Mouse (Mus musculus): Measurements from ENCODE around the gene Olfr608. TPM values are rescaled to one million over a fixed set of nuclear protein-coding genes. Genes with fewer than 3 reads are reported as not detected.

Olfr608 gene
- polyA plus RNA-seq, 1 experiment from 2014 or later = not detected

Other genes starting within 250 kb of the Olfr608 start
- gene Usp17ld, start 217.4 kb upstream of the Olfr608 start, polyA plus RNA-seq (2014; fragmentation: Nextera tagmentation; extraction: Ambion mirVana) = not detected in 2 replicates
- not detected in 2 replicates for gene Olfr596, start 164.2 kb upstream of the Olfr608 start, polyA plus RNA-seq (2014; fragmentation: Nextera tagmentation; extraction: Ambion mirVana)
- gene Olfr597, start 153.6 kb upstream of the Olfr608 start, polyA plus RNA-seq (2014; fragmentation: Nextera tagmentation; extraction: Ambion mirVana) = not detected in 2 replicates
- not detected in 2 replicates for gene Olfr598, start 146.3 kb upstream of the Olfr608 start, polyA plus RNA-seq (2014; fragmentation: Nextera tagmentation; extraction: Ambion mirVana)
- gene Olfr599, start 134.0 kb upstream of the Olfr608 start, polyA plus RNA-seq (2014; fragmentation: Nextera tagmentation; extraction: Ambion mirVana) = not detected in 2 replicates
- gene Olfr600, start 120.2 kb upstream of the Olfr608 start, polyA plus RNA-seq (2014; fragmentation: Nextera tagmentation; extraction: Ambion mirVana) = not detected in 2 replicates
- gene Olfr601, start 107.2 kb upstream of the Olfr608 start, polyA plus RNA-seq (2014; fragmentation: Nextera tagmentation; extraction: Ambion mirVana) = not detected in 2 replicates
- not detected in 2 replicates for gene Olfr603, start 83.7 kb upstream of the Olfr608 start, polyA plus RNA-seq (2014; fragmentation: Nextera tagmentation; extraction: Ambion mirVana)
- not detected in 2 replicates for gene Usp17lc, start 54.8 kb upstream of the Olfr608 start, polyA plus RNA-seq (2014; fragmentation: Nextera tagmentation; extraction: Ambion mirVana)
- gene Olfr605, start 24.4 kb upstream of the Olfr608 start, polyA plus RNA-seq (2014; fragmentation: Nextera tagmentation; extraction: Ambion mirVana) = not detected in 2 replicates
- gene Olfr606, start 20.8 kb upstream of the Olfr608 start, polyA plus RNA-seq (2014; fragmentation: Nextera tagmentation; extraction: Ambion mirVana) = not detected in 2 replicates
- gene Olfr607, start 5.7 kb upstream of the Olfr608 start, polyA plus RNA-seq (2014; fragmentation: Nextera tagmentation; extraction: Ambion mirVana) = not detected in 2 replicates
- gene Olfr609, start 28.2 kb downstream of the Olfr608 start, polyA plus RNA-seq (2014; fragmentation: Nextera tagmentation; extraction: Ambion mirVana) = not detected in 2 replicates
- gene Olfr610, start 42.2 kb downstream of the Olfr608 start, polyA plus RNA-seq (2014; fragmentation: Nextera tagmentation; extraction: Ambion mirVana) = not detected in 2 replicates
- gene Olfr611, start 51.0 kb downstream of the Olfr608 start, polyA plus RNA-seq (2014; fragmentation: Nextera tagmentation; extraction: Ambion mirVana) = not detected in 2 replicates
- gene Olfr612, start 72.8 kb downstream of the Olfr608 start, polyA plus RNA-seq (2014; fragmentation: Nextera tagmentation; extraction: Ambion mirVana) = not detected in 2 replicates
- gene Olfr613, start 78.2 kb downstream of the Olfr608 start, polyA plus RNA-seq (2014; fragmentation: Nextera tagmentation; extraction: Ambion mirVana) = not detected in 2 replicates
- gene Olfr615, start 86.2 kb downstream of the Olfr608 start, polyA plus RNA-seq (2014; fragmentation: Nextera tagmentation; extraction: Ambion mirVana) = not detected in 2 replicates
- gene Olfr616, start 99.3 kb downstream of the Olfr608 start, polyA plus RNA-seq (2014; fragmentation: Nextera tagmentation; extraction: Ambion mirVana) = not detected in 2 replicates
- gene Olfr617, start 103.2 kb downstream of the Olfr608 start, polyA plus RNA-seq (2014; fragmentation: Nextera tagmentation; extraction: Ambion mirVana) = not detected in 2 replicates
- gene Olfr618, start 120.2 kb downstream of the Olfr608 start, polyA plus RNA-seq (2014; fragmentation: Nextera tagmentation; extraction: Ambion mirVana) = 0.08 and 0.23 TPM in 2 replicates
- not detected in 2 replicates for gene Olfr619, start 130.7 kb downstream of the Olfr608 start, polyA plus RNA-seq (2014; fragmentation: Nextera tagmentation; extraction: Ambion mirVana)
- gene Olfr620, start 142.7 kb downstream of the Olfr608 start, polyA plus RNA-seq (2014; fragmentation: Nextera tagmentation; extraction: Ambion mirVana) = not detected in 2 replicates
- not detected in 2 replicates for gene Olfr622, start 172.8 kb downstream of the Olfr608 start, polyA plus RNA-seq (2014; fragmentation: Nextera tagmentation; extraction: Ambion mirVana)
- gene Olfr623, start 193.8 kb downstream of the Olfr608 start, polyA plus RNA-seq (2014; fragmentation: Nextera tagmentation; extraction: Ambion mirVana) = not detected in 2 replicates
- not detected in 2 replicates for gene Olfr624, start 201.3 kb downstream of the Olfr608 start, polyA plus RNA-seq (2014; fragmentation: Nextera tagmentation; extraction: Ambion mirVana)
- gene Olfr625-ps1, start 212.8 kb downstream of the Olfr608 start, polyA plus RNA-seq (2014; fragmentation: Nextera tagmentation; extraction: Ambion mirVana) = not detected in 2 replicates
- gene Olfr243, start 244.8 kb downstream of the Olfr608 start, polyA plus RNA-seq (2014; fragmentation: Nextera tagmentation; extraction: Ambion mirVana) = not detected in 2 replicates